Mouse (Mus musculus) MEL (cell line): Measurements from ENCODE around the gene Zfp988. TPM values are rescaled to one million over a fixed set of nuclear protein-coding genes. Genes with fewer than 3 reads are reported as not detected.
"Not testable (repeated sequence)": the region's sequence is repeated elsewhere in the genome, so short reads cannot be mapped to it uniquely, and the experiment has no call there.

Experiments used
- DNase-seq: peaks from one replicate; pipeline ENCODE4 v3.0.0; 2011; ENCODE audit warnings: low read depth, low spot score
- H3K27ac ChIP-seq: 2 replicates; pipeline ENCODE4 v1.5.1; 2012; ENCODE audit warnings: low read depth, mild to moderate bottlenecking, control low read depth, low read length, moderate library complexity; ENCODE audit not compliant: control insufficient read depth
- H3K27me3 ChIP-seq, 2 experiments: fragments of 150-350 bp in 1 of 2; sonication (generic) in 1 of 2; 2 replicates each; pipeline ENCODE4 v1.6.1; 2012; ENCODE audit warnings: low read length in 2 of 2, mild to moderate bottlenecking in 2 of 2, improper control_type of control experiment in 1 of 2, moderate library complexity in 1 of 2; ENCODE audit not compliant: insufficient read depth in 2 of 2, control insufficient read depth in 1 of 2
- H3K36me3 ChIP-seq, 2 experiments: 2 replicates each; pipeline ENCODE4 v1.6.1; 2012 to 2014; ENCODE audit warnings: low read length in 2 of 2, improper control_type of control experiment in 1 of 2, inconsistent platforms in 1 of 2, mild to moderate bottlenecking in 1 of 2; ENCODE audit not compliant: insufficient read depth in 2 of 2, control insufficient read depth in 1 of 2
- H3K4me1 ChIP-seq, 2 experiments: fragments of 150-350 bp in 1 of 2; sonication (generic) in 1 of 2; 2 replicates each; pipeline ENCODE4 v1.6.1; 2012; ENCODE audit warnings: low read length in 2 of 2, improper control_type of control experiment in 1 of 2, mild to moderate bottlenecking in 1 of 2; ENCODE audit not compliant: insufficient read depth in 2 of 2, control insufficient read depth in 1 of 2
- H3K4me3 ChIP-seq, 2 experiments: fragments of 150-350 bp in 1 of 2; sonication (generic) in 1 of 2; 2 replicates each; pipeline ENCODE4 v1.5.1; 2012; ENCODE audit warnings: low read depth in 2 of 2, low read length in 2 of 2, mild to moderate bottlenecking in 2 of 2, moderate library complexity in 2 of 2, control low read depth in 1 of 2, improper control_type of control experiment in 1 of 2; ENCODE audit not compliant: control insufficient read depth in 1 of 2, insufficient read depth in 1 of 2
- H3K79me2 ChIP-seq: 2 replicates; pipeline ENCODE4 v1.6.1; 2012; ENCODE audit warnings: mild to moderate bottlenecking, low read length, moderate library complexity; ENCODE audit not compliant: control insufficient read depth, poor library complexity, insufficient read depth
- H3K9ac ChIP-seq: 2 replicates; pipeline ENCODE4 v1.6.1; 2012; ENCODE audit warnings: low read depth, mild to moderate bottlenecking, control low read depth, low read length, moderate library complexity; ENCODE audit not compliant: control insufficient read depth, poor library complexity, severe bottlenecking
- H3K9me3 ChIP-seq: fragments of 150-350 bp; sonication (generic); replicated peaks from 2 replicates; pipeline ENCODE4 v1.6.1; 2012; ENCODE audit warnings: mild to moderate bottlenecking, low read length, improper control_type of control experiment, moderate library complexity; ENCODE audit not compliant: insufficient read depth
- CTCF ChIP-seq, 3 experiments: IDR thresholded peaks in 2 of 3; conservative IDR thresholded peaks in 1 of 3; 2 replicates each; pipeline ENCODE4 v1.5.1; 2011 to 2012; ENCODE audit warnings: low read length in 3 of 3, low read depth in 2 of 3, mild to moderate bottlenecking in 2 of 3, improper control_type of control experiment in 1 of 3, inconsistent platforms in 1 of 3, mixed read lengths in 1 of 3, moderate library complexity in 1 of 3; ENCODE audit not compliant: control insufficient read depth in 1 of 3, insufficient read depth in 1 of 3, poor library complexity in 1 of 3, severe bottlenecking in 1 of 3
- ELF1 ChIP-seq: IDR thresholded peaks from 2 replicates; pipeline ENCODE4 v1.6.1; 2014; ENCODE audit warnings: low read depth, mild to moderate bottlenecking, inconsistent platforms, low read length, improper control_type of control experiment, moderate library complexity
- EP300 ChIP-seq, 2 experiments: IDR thresholded peaks; 2 replicates each; pipeline ENCODE4 v1.6.1; 2011; ENCODE audit warnings: improper control_type of control experiment in 2 of 2, low read length in 2 of 2, low read depth in 1 of 2, mild to moderate bottlenecking in 1 of 2
- HCFC1 ChIP-seq: IDR thresholded peaks from 2 replicates; pipeline ENCODE4 v1.6.1; 2012; ENCODE audit warnings: low read depth, mild to moderate bottlenecking, inconsistent platforms, low read length, improper control_type of control experiment, moderate library complexity
- KAT2A ChIP-seq: conservative IDR thresholded peaks from 2 replicates; pipeline ENCODE4 v1.6.1; 2012; ENCODE audit warnings: low read depth, low read length, improper control_type of control experiment, inconsistent platforms
- MAZ ChIP-seq: IDR thresholded peaks from 2 replicates; pipeline ENCODE4 v1.6.1; 2012; ENCODE audit warnings: low read depth, mild to moderate bottlenecking, inconsistent platforms, low read length, improper control_type of control experiment
- NRF1 ChIP-seq: IDR thresholded peaks from 2 replicates; pipeline ENCODE4 v1.6.1; 2014; ENCODE audit warnings: low read depth, mild to moderate bottlenecking, inconsistent platforms, low read length, improper control_type of control experiment, moderate library complexity; ENCODE audit not compliant: poor library complexity, insufficient read depth, severe bottlenecking
- POLR2A ChIP-seq, 2 experiments: IDR thresholded peaks; 2 replicates each; pipeline ENCODE4 v1.6.1; 2011 to 2012; ENCODE audit warnings: low read length in 2 of 2, mild to moderate bottlenecking in 2 of 2, control low read depth in 1 of 2, improper control_type of control experiment in 1 of 2, low read depth in 1 of 2, moderate library complexity in 1 of 2; ENCODE audit not compliant: control insufficient read depth in 1 of 2, insufficient read depth in 1 of 2, poor library complexity in 1 of 2
- POLR2AphosphoS5 ChIP-seq: IDR thresholded peaks from 2 replicates; pipeline ENCODE4 v1.6.1; 2012; ENCODE audit warnings: low read depth, borderline replicate concordance, mild to moderate bottlenecking, inconsistent platforms, low read length, moderate library complexity, mixed read lengths
- SIN3A ChIP-seq: IDR thresholded peaks from 2 replicates; pipeline ENCODE4 v1.6.1; 2012; ENCODE audit warnings: low read length, improper control_type of control experiment, inconsistent platforms
- TBP ChIP-seq: IDR thresholded peaks from 2 replicates; pipeline ENCODE4 v1.8.0; 2011; ENCODE audit warnings: low read depth, low read length, improper control_type of control experiment
- TCF12 ChIP-seq: IDR thresholded peaks from 2 replicates; pipeline ENCODE4 v1.6.1; 2014; ENCODE audit warnings: low read depth, mild to moderate bottlenecking, inconsistent platforms, low read length, improper control_type of control experiment, moderate library complexity
- UBTF ChIP-seq: IDR thresholded peaks from 2 replicates; pipeline ENCODE4 v1.6.1; 2012; ENCODE audit warnings: low read depth, mild to moderate bottlenecking, inconsistent platforms, low read length, improper control_type of control experiment, moderate library complexity, borderline replicate concordance; ENCODE audit not compliant: insufficient read depth
- ZKSCAN1 ChIP-seq: IDR thresholded peaks from 2 replicates; pipeline ENCODE4 v1.6.1; 2012; ENCODE audit warnings: low read depth, mild to moderate bottlenecking, inconsistent platforms, low read length, improper control_type of control experiment, moderate library complexity
- polyA plus RNA-seq, 2 experiments: library from polyadenylated mRNA; stranded (reverse) in 1 of 2; unstranded in 1 of 2; fragments of >175 nt in 1 of 2; fragments of >200 nt in 1 of 2; gene quantifications; 2 replicates each; pipeline versions ENCODE4 v1.2.1 to v1.2.4; 2012; ENCODE audit warnings: low replicate concordance in 2 of 2, low read depth in 1 of 2; ENCODE audit not compliant: insufficient read length in 2 of 2, insufficient read depth in 1 of 2, missing spikeins in 1 of 2
- total RNA-seq: library from RNA; depleted of rRNA; stranded (reverse); fragments of 300-350 nt; gene quantifications from 2 replicates; pipeline ENCODE4 v1.2.3, GENCODE M21; 2012

Zfp988 gene
- total and polyA plus RNA-seq, 3 experiments = 0.19 to 0.43 TPM; not detected in 1

DNA sequence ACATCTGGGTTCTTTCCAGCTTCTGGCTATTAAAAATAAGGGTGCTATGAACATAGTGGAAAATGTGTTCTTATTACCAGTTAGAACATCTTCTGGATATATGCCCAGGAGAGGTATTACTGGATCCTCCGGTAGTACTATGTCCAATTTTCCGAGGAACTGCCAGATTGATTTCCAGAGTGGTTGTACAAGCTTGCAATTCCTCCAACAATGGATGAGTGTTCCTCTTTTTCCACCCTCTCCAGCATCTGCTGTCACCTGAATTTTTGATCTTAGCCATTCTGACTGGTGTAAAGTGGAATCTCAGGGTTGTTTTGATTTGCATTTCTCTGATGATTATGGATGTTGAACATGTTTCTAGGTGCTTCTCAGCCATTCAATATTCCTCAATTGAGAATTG, 32.0 kb downstream of the Zfp988 start:
- not testable (repeated sequence) for H3K4me1 ChIP-seq, H3K4me3 ChIP-seq, H3K9me3 ChIP-seq, DNase-seq, H3K27me3 ChIP-seq, H3K36me3 ChIP-seq, H3K27ac ChIP-seq, H3K9ac ChIP-seq, H3K79me2 ChIP-seq

DNA sequence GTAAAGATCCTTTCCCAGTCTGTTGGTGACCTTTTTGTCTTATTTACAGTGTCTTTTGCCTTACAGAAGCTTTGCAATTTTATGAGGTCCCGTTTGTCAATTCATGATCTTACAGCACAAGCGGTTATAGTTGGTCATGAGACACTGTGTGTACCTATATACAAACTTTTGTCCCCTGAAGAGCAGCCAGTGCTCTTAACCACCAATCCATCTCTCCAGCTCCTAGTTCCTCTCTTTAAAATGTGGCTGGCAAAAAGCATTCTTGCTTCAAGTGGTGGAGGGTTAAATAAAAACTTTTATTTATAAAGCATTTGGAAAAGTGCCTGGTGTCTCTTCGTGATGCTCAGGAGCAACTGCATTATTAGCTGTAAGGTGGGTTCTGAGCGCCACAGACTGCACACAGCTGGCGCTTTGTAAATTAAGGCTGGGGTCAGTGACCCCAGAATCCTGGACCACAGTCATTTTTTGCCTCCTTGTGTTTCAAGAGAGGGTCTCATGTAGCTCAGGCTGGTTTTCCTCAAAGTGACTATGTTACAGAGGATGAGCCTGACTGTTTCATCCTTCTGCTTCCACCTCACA, 32.6 kb downstream of the Zfp988 start:
- Histone ChIP-seq H3K9me3 (no peaks in the 10 kb centered on the region), H3K79me2 (no peaks in the 10 kb centered on the region), H3K9ac (no peak overlapping the region), H3K27me3 (no peaks in the 10 kb centered on the region), H3K36me3 (no peaks in the 10 kb centered on the region), H3K4me3 (no peak overlapping the region), H3K4me1 (no peaks in the 10 kb centered on the region), H3K27ac (no peak overlapping the region)
- TF ChIP-seq SIN3A = no peak
- no peak for TF ChIP-seq KAT2A
- no peak for TF ChIP-seq EP300 (IDR thresholded peaks at IDR 0.05; ENCODE audit: low read depth in 1 of 2, low read length in 2 of 2)
- no peak for TF ChIP-seq CTCF (IDR thresholded peaks at IDR 0.05 in 2 of 3, conservative IDR thresholded peaks at IDR 0.05 in 1 of 3; ENCODE audit: control insufficient read depth in 1 of 3, insufficient read depth in 1 of 3, low read depth in 2 of 3, low read length in 3 of 3, poor library complexity in 1 of 3, severe bottlenecking in 1 of 3)
- TF ChIP-seq TBP = no peak
- no peak for TF ChIP-seq POLR2AphosphoS5
- no peak for TF ChIP-seq NRF1
- TF ChIP-seq HCFC1 = no peak
- no peak for TF ChIP-seq TCF12
- TF ChIP-seq POLR2A (IDR thresholded peaks at IDR 0.05; ENCODE audit: control insufficient read depth in 1 of 2, insufficient read depth in 1 of 2, low read depth in 1 of 2, low read length in 2 of 2, poor library complexity in 1 of 2) = no peak
- no peak for TF ChIP-seq ELF1
- no peak for TF ChIP-seq MAZ
- TF ChIP-seq ZKSCAN1 = no peak
- TF ChIP-seq UBTF = no peak
- DNase-seq = no peak

- H3K4me1 ChIP-seq, H3K9me3 ChIP-seq, H3K79me2 ChIP-seq, H3K27ac ChIP-seq, DNase-seq, H3K4me3 ChIP-seq, H3K27me3 ChIP-seq, H3K36me3 ChIP-seq, H3K9ac ChIP-seq: not testable (repeated sequence)
These were observed 33.2 kb downstream of the Zfp988 start for GRCm38 (mm10) chr4:147338706-147339105.

DNA sequence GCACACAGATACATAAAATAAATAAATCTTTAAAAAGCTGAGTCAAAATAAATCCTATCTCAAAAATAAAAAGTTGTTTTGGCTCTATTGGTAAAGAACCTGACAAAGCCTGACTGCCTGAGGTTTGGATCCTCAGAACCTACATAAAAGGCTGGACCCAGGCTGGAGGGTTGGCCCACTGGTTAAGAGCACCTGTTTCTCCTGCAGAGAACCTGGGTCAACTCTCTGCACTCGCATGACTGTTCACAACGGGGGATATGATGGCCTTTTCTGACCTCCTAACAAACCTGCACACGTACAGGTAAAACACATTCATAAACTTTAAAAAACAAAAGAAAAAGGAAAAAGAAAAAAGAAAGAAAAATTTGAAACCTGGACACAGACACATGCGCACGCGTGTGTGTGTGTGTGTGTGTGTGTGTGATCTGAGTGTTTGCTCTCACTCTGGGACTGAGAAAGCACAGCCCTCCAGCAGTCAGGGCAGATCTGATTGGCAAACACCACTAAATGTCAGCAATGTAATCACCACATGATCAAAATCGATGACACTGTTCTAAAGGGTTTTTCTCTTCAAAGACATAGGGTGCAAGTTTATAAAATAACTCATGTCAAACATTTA, 34.2 kb downstream of the Zfp988 start:
- H3K4me1 ChIP-seq, H3K27me3 ChIP-seq, H3K36me3 ChIP-seq, H3K4me3 ChIP-seq, H3K9ac ChIP-seq, DNase-seq, H3K79me2 ChIP-seq, H3K9me3 ChIP-seq, H3K27ac ChIP-seq: not testable (repeated sequence)
